Mouse (Mus musculus) CD4-positive, CD25-positive, alpha-beta regulatory T cell, adult 2 months (primary cell): ENCODE data around the gene Gm28043.
A peak's percentile ranks its signal among the peaks of the same experiment; 100 is the strongest.
"Not testable (repeated sequence)": the region's sequence is repeated elsewhere in the genome, so short reads cannot be mapped to it uniquely, and the experiment has no call there.

Experiments
- DNase-seq: peaks from one replicate; pipeline ENCODE4 v3.0.0-alpha.2; 2012; ENCODE audit warnings: low read depth, low spot score

Gene Gm28043

GRCm38 (mm10) chr17:29614115-29615023 lies at the start of gene Gm28043, which contains the start of gene Rnf8:
Gene Gm28043 (plus strand): TSS chr17:29614876.
Gene Rnf8 (plus strand): TSS chr17:29614790.
- peak; percentile 97 for DNase-seq

GRCm38 (mm10) chr17:29565521-29565920 lies 49.2 kb upstream of the Gm28043 start:
- no peak for DNase-seq

- no peak for DNase-seq
Measured at GRCm38 (mm10) chr17:29568435-29568834, 46.2 kb upstream of the Gm28043 start.

GRCm38 (mm10) chr17:29569831-29570230 lies 44.8 kb upstream of the Gm28043 start:
- no peak for DNase-seq

- DNase-seq, result no peak
Measured at GRCm38 (mm10) chr17:29579579-29580126, 35.0 kb upstream of the Gm28043 start.

GRCm38 (mm10) chr17:29583569-29583968 lies 31.1 kb upstream of the Gm28043 start:
- no peak for DNase-seq

GRCm38 (mm10) chr17:29584306-29584705 lies 30.4 kb upstream of the Gm28043 start:
- no peak for DNase-seq

GRCm38 (mm10) chr17:29584737-29585136 lies 29.9 kb upstream of the Gm28043 start:
- no peak for DNase-seq

- DNase-seq, result peak; percentile 35
Measured at GRCm38 (mm10) chr17:29585446-29585845, 29.2 kb upstream of the Gm28043 start.

- no peak for DNase-seq
Measured at GRCm38 (mm10) chr17:29586921-29587320, 27.8 kb upstream of the Gm28043 start.

- DNase-seq, result no peak
Measured at GRCm38 (mm10) chr17:29589221-29589898, 25.3 kb upstream of the Gm28043 start.

- no peak for DNase-seq
Measured at GRCm38 (mm10) chr17:29595891-29596770, 18.5 kb upstream of the Gm28043 start.

GRCm38 (mm10) chr17:29596771-29597132 lies 17.9 kb upstream of the Gm28043 start:
- no peak for DNase-seq

- no peak for DNase-seq
Measured at GRCm38 (mm10) chr17:29599051-29599450, 15.6 kb upstream of the Gm28043 start.

- no peak for DNase-seq
Measured at GRCm38 (mm10) chr17:29599537-29599936, 15.1 kb upstream of the Gm28043 start.

- no peak for DNase-seq
Measured at GRCm38 (mm10) chr17:29601391-29601790, 13.3 kb upstream of the Gm28043 start.

- peak; percentile 76 for DNase-seq
Measured at GRCm38 (mm10) chr17:29603283-29603682, 11.4 kb upstream of the Gm28043 start.

GRCm38 (mm10) chr17:29613453-29613852 lies 1.2 kb upstream of the Gm28043 start:
- DNase-seq, result not testable (repeated sequence)

- DNase-seq, result no peak
Measured at GRCm38 (mm10) chr17:29615024-29615551, 412 bp downstream of the Gm28043 start.

- DNase-seq, result no peak
Measured at GRCm38 (mm10) chr17:29615616-29616015, 940 bp downstream of the Gm28043 start.

- DNase-seq, result no peak
Measured at GRCm38 (mm10) chr17:29619231-29619630, 4.6 kb downstream of the Gm28043 start.
